Mouse (Mus musculus) urinary bladder, postnatal 10 days (tissue): ENCODE measurements at regions not wholly inside any gene's neighbourhood (a gene's known extent, or its start where the extent isn't known, plus 50 kb on each side); places are given as distances from the start of the nearest gene placed in this dataset.
"Not testable (repeated sequence)": the region's sequence is repeated elsewhere in the genome, so short reads cannot be mapped to it uniquely, and the experiment has no call there.

Source experiments
- DNase-seq: peaks from one replicate; pipeline ENCODE4 v3.0.0; 2022; ENCODE audit warnings: low spot score

- no peak for DNase-seq
Measured at GRCm38 (mm10) chr3:58227322-58227627, 187.2 kb upstream of the Tsc22d2 start.

GRCm38 (mm10) chr3:58228189-58228588 lies 186.3 kb upstream of the Tsc22d2 start:
- no peak for DNase-seq

GRCm38 (mm10) chr3:58231746-58232145 lies 182.8 kb upstream of the Tsc22d2 start:
- DNase-seq = no peak

GRCm38 (mm10) chr3:58233296-58233695 lies 181.2 kb upstream of the Tsc22d2 start:
- DNase-seq = no peak

GRCm38 (mm10) chr3:58234846-58235630 lies 179.5 kb upstream of the Tsc22d2 start:
- no peak for DNase-seq

- no peak for DNase-seq
Measured at GRCm38 (mm10) chr3:58238111-58238510, 176.4 kb upstream of the Tsc22d2 start.

GRCm38 (mm10) chr3:58240775-58241174 lies 173.7 kb upstream of the Tsc22d2 start:
- no peak for DNase-seq

- DNase-seq = no peak
Measured at GRCm38 (mm10) chr3:58245361-58245760, 169.2 kb upstream of the Tsc22d2 start.

- DNase-seq = no peak
Measured at GRCm38 (mm10) chr3:58247989-58248388, 166.5 kb upstream of the Tsc22d2 start.

GRCm38 (mm10) chr3:58253942-58254341 lies 160.6 kb upstream of the Tsc22d2 start:
- no peak for DNase-seq

GRCm38 (mm10) chr3:58267606-58268325 lies 146.7 kb upstream of the Tsc22d2 start:
- DNase-seq = no peak

GRCm38 (mm10) chr3:58271441-58271840 lies 143.1 kb upstream of the Tsc22d2 start:
- not testable (repeated sequence) for DNase-seq

- DNase-seq = no peak
Measured at GRCm38 (mm10) chr3:58281291-58281690, 133.2 kb upstream of the Tsc22d2 start.

GRCm38 (mm10) chr3:58284371-58284770 lies 130.1 kb upstream of the Tsc22d2 start:
- not testable (repeated sequence) for DNase-seq

GRCm38 (mm10) chr3:58295810-58296209 lies 118.7 kb upstream of the Tsc22d2 start:
- DNase-seq = no peak

- DNase-seq = no peak
Measured at GRCm38 (mm10) chr3:58300213-58300612, 114.3 kb upstream of the Tsc22d2 start.

GRCm38 (mm10) chr3:58300801-58301485 lies 113.6 kb upstream of the Tsc22d2 start:
- DNase-seq = no peak

GRCm38 (mm10) chr3:58302322-58302721 lies 112.2 kb upstream of the Tsc22d2 start:
- DNase-seq = no peak

GRCm38 (mm10) chr3:58303746-58304145 lies 110.8 kb upstream of the Tsc22d2 start:
- DNase-seq = no peak

- DNase-seq = no peak
Measured at GRCm38 (mm10) chr3:58309601-58310000, 104.9 kb upstream of the Tsc22d2 start.

GRCm38 (mm10) chr3:58310390-58310789 lies 104.1 kb upstream of the Tsc22d2 start:
- DNase-seq = no peak

- DNase-seq = no peak
Measured at GRCm38 (mm10) chr3:58311104-58311685, 103.3 kb upstream of the Tsc22d2 start.

GRCm38 (mm10) chr3:58312623-58313022 lies 101.9 kb upstream of the Tsc22d2 start:
- no peak for DNase-seq
